Mouse (Mus musculus) lung, adult 10 weeks (tissue): ENCODE data around the gene Zfp984. TPM values are rescaled to one million over a fixed set of nuclear protein-coding genes. Genes with fewer than 3 reads are reported as not detected.

ENCODE experiments used
- polyA plus RNA-seq: library from polyadenylated mRNA; stranded (reverse); fragments of 350-450 nt; fragmentation: Illumina TruSeq; extraction: RNeasy Lipid Tissue Mini Kit (QIAGEN cat#74804); gene quantifications from one replicate; pipeline ENCODE4 v1.2.3, GENCODE M21; 2014; ENCODE audit warnings: low read depth, low replicate concordance; ENCODE audit not compliant: insufficient read depth

Gene Zfp984
- polyA plus RNA-seq = 13.0 TPM

DNA sequence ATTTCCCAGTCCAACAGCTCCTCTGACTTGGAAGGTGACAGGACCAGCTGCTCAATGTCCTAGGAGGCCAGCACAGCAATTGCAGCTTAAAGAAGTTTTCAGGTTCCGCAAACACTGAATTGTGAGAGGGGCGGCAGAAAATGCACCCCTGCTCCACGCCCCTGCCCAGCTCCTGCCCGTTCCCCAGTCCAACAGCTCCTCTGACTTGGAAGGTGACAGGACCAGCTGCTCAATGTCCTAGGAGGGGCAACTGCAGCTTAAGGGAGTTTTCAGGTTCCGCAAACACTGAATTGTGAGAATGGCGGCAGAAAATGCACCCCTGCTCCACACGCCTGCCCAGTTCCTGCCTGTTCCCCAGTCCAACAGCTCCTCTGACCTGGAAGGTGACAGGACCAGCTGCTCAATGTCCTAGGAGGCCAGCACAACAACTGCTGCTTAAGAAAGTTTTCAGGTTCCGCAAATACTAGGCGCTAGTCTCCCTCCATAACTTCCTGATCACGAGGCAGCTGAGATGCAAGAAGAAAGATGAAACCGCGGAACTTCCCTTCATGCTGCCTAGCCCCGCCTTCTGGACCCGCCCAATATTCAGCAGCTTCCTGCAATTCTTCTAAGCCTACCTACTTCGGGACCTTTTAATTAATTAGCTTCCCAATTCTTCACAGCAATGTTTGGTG is at the start of gene Zfp984:
Gene Zfp984, minus strand, starts transcription at position 497 of the 674 bp plus-strand sequence.

DNA sequence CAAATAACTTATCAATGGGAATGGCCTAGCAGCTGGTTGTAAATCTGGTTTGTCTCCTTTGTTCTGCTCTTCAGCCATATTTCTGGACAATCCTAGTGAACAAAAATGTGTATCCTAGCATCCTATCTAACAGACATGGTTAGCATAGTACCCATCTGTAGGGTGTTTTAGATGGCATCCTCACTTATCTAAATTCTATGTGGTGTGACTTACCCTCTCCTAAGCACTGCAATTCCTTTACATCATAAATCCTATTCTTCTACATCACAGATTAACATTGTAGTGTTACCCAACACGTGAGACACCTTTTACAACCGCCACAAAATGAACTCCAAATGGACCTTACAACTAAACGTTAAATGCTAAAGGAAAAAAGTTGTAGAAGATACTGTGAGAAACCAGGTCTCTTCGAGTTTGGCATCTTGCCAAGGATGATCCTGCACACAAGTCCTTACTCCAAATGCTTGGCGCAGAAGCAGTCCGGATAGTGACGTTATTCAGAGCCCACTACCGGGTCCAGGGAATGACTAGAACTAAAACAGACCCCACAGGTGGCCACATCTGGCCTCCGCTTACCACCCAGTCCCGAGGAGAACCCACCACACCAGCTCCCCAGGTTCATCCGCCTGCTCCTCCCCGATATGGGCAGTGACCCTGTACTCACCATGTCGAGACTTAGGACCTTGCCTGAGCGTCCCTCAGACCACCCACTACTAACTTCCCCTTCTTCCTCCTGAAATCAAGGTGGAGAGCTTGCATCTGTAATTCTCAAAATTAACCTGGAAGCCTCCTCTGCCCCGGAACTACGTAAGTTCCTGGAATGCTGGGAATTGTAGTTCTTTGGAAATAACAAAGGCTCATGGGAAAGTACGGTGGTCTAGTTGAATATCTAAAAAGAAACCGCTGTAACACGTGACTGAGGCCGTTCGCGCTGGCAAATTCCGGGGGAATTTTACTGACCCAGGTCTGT is 38.3 kb upstream of the Zfp984 start, which contains the start of gene Zfp933:
Gene Zfp933, minus strand, starts transcription at position 753 of the 970 bp plus-strand sequence.

Other genes starting within 250 kb of the Zfp984 start
- 2.2 TPM for gene Zfp979, start 167.3 kb downstream of the Zfp984 start, polyA plus RNA-seq
- gene Zfp534, start 107.2 kb downstream of the Zfp984 start, polyA plus RNA-seq = not detected
- 3.1 TPM for gene Zfp933, start 38.6 kb upstream of the Zfp984 start, polyA plus RNA-seq
- 19.0 TPM for gene Miip, start 59.0 kb upstream of the Zfp984 start, polyA plus RNA-seq
- 2.6 TPM for gene Fv1, start 59.2 kb upstream of the Zfp984 start, polyA plus RNA-seq
- gene Mfn2, start 94.9 kb upstream of the Zfp984 start, polyA plus RNA-seq = 20.6 TPM
- gene Plod1, start 127.0 kb upstream of the Zfp984 start, polyA plus RNA-seq = 16.9 TPM
- 26.4 TPM for gene 2510039O18Rik, start 131.1 kb upstream of the Zfp984 start, polyA plus RNA-seq
- gene Nppb, start 176.0 kb upstream of the Zfp984 start, polyA plus RNA-seq = 0.69 TPM
- 73.5 TPM for gene Nppa, start 190.9 kb upstream of the Zfp984 start, polyA plus RNA-seq
- gene Clcn6, start 229.0 kb upstream of the Zfp984 start, polyA plus RNA-seq = 4.0 TPM
- 11.0 TPM for gene Mthfr, start 229.3 kb upstream of the Zfp984 start, polyA plus RNA-seq